Mouse (Mus musculus): ENCODE results near the gene Fbxw24.

DNA sequence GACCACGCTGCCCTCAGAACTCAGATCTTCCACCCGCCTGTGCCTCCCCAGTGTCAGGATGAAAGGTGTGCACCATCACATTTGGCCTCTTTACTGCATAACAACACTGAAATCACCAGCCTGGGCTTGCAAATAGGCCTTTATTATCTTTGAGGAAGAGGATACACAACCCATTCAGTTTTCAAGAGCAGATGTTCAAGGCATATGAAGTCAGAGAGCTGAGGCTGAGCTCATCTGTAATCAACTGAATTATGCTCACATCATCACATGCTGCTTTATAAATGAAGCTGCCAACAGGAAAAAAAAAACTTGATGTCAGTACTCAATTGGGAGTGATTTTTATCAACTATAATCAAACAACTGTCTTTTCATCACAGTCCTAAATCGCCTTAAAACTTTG lies 73.4 kb downstream of the Fbxw24 start:
- TF ChIP-seq POLR2A (IDR thresholded peaks at IDR 0.05; ENCODE audit: extremely low read depth, insufficient read depth, low read length) (no peak), CTCF (IDR thresholded peaks at IDR 0.05; ENCODE audit: extremely low read depth, insufficient read depth, low read length) (no peak)

Data from cortical plate, adult 2 months (tissue).